Mouse (Mus musculus): Measurements from ENCODE around the gene Dyrk1a.

The Dyrk1a gene

GRCm38 (mm10) chr16:94591536-94591935 lies 21.7 kb downstream of the Dyrk1a start:
- no peak for DNase-seq (ENCODE audit: low spot score)

- DNase-seq (ENCODE audit: low spot score) = no peak
Measured at GRCm38 (mm10) chr16:94596633-94597032, 26.8 kb downstream of the Dyrk1a start.

GRCm38 (mm10) chr16:94597640-94598039 lies 27.8 kb downstream of the Dyrk1a start:
- DNase-seq (ENCODE audit: low spot score) = no peak

- DNase-seq (ENCODE audit: low spot score) = no peak
Measured at GRCm38 (mm10) chr16:94599977-94600724, 30.3 kb downstream of the Dyrk1a start.

GRCm38 (mm10) chr16:94601089-94601488 lies 31.3 kb downstream of the Dyrk1a start:
- DNase-seq (ENCODE audit: low spot score) = no peak

- DNase-seq (ENCODE audit: low spot score) = peak; percentile 27
Measured at GRCm38 (mm10) chr16:94601540-94601953, 31.7 kb downstream of the Dyrk1a start.

- DNase-seq (ENCODE audit: low spot score) = no peak
Measured at GRCm38 (mm10) chr16:94602188-94602587, 32.4 kb downstream of the Dyrk1a start.

GRCm38 (mm10) chr16:94602730-94603129 lies 32.9 kb downstream of the Dyrk1a start:
- peak; percentile 80 for DNase-seq (ENCODE audit: low spot score)

- DNase-seq (ENCODE audit: low spot score) = no peak
Measured at GRCm38 (mm10) chr16:94606169-94606568, 36.4 kb downstream of the Dyrk1a start.

- no peak for DNase-seq (ENCODE audit: low spot score)
Measured at GRCm38 (mm10) chr16:94607468-94607867, 37.7 kb downstream of the Dyrk1a start.

- no peak for DNase-seq (ENCODE audit: low spot score)
Measured at GRCm38 (mm10) chr16:94608706-94609594, 39.1 kb downstream of the Dyrk1a start.

GRCm38 (mm10) chr16:94612573-94612972 lies 42.8 kb downstream of the Dyrk1a start:
- no peak for DNase-seq (ENCODE audit: low spot score)

- DNase-seq (ENCODE audit: low spot score) = no peak
Measured at GRCm38 (mm10) chr16:94617255-94617654, 47.4 kb downstream of the Dyrk1a start.

GRCm38 (mm10) chr16:94618543-94618942 lies 48.7 kb downstream of the Dyrk1a start:
- DNase-seq (ENCODE audit: low spot score) = peak; percentile 34

GRCm38 (mm10) chr16:94619301-94619700 lies 49.5 kb downstream of the Dyrk1a start:
- DNase-seq (ENCODE audit: low spot score) = no peak

- no peak for DNase-seq (ENCODE audit: low spot score)
Measured at GRCm38 (mm10) chr16:94624871-94625270, 55.1 kb downstream of the Dyrk1a start.

- DNase-seq (ENCODE audit: low spot score) = no peak
Measured at GRCm38 (mm10) chr16:94625639-94626038, 55.8 kb downstream of the Dyrk1a start.

- no peak for DNase-seq (ENCODE audit: low spot score)
Measured at GRCm38 (mm10) chr16:94627736-94628135, 57.9 kb downstream of the Dyrk1a start.

GRCm38 (mm10) chr16:94628976-94629729 lies 59.3 kb downstream of the Dyrk1a start:
- no peak for DNase-seq (ENCODE audit: low spot score)

GRCm38 (mm10) chr16:94631984-94632383 lies 62.2 kb downstream of the Dyrk1a start:
- peak; percentile 43 for DNase-seq (ENCODE audit: low spot score)

- DNase-seq (ENCODE audit: low spot score) = no peak
Measured at GRCm38 (mm10) chr16:94632424-94632963, 62.7 kb downstream of the Dyrk1a start.

- DNase-seq (ENCODE audit: low spot score) = no peak
Measured at GRCm38 (mm10) chr16:94633012-94633411, 63.2 kb downstream of the Dyrk1a start.
